Mouse (Mus musculus) heart, postnatal 10 days (tissue): Measurements from ENCODE around the gene F830045P16Rik. TPM values are rescaled to one million over a fixed set of nuclear protein-coding genes. Genes with fewer than 3 reads are reported as not detected.

Experiments used
- DNase-seq, 2 experiments: peaks; one replicate each; pipeline ENCODE4 v3.0.0; 2021
- intact Hi-C: fragments of 180-260 bp; cut with DNase I; formaldehyde crosslinking; loops from one replicate; pipeline ENCODE4 v1.15.1; 2025
- total RNA-seq, 2 experiments: library from RNA; stranded (reverse); gene quantifications; 2 replicates each; pipeline ENCODE4 v1.2.3; 2021

The F830045P16Rik gene
- not detected for total RNA-seq

DNA sequence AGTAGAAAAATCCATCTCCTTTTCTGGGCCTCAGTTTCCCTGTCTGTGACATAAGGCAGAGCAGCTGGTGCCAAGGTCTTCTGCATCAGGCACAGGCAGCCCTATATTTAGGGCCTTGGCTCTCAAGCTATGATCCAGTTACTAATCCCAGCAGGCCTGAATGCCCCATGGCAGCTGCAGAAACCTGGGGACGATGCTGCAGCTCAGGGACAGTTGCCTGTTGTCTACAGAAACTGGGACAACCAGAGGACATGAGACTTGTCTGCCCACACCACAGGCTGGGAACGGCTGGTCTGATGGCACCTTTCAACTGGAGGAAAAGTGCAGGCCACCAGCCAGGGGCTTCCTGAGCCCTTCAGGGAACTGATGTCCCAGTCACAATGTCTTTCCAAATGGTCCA lies at the start of gene F830045P16Rik:
Gene F830045P16Rik (minus strand): TSS at position 226 of the 400 bp plus-strand sequence.
- peak in 1 of 2 experiments; percentile 19 for DNase-seq
- intact Hi-C loops = loop anchor here (5.0 kb wide), 2 partner anchors 34 to 56 kb away; partner anchors contain the start of gene Sirpa

DNA sequence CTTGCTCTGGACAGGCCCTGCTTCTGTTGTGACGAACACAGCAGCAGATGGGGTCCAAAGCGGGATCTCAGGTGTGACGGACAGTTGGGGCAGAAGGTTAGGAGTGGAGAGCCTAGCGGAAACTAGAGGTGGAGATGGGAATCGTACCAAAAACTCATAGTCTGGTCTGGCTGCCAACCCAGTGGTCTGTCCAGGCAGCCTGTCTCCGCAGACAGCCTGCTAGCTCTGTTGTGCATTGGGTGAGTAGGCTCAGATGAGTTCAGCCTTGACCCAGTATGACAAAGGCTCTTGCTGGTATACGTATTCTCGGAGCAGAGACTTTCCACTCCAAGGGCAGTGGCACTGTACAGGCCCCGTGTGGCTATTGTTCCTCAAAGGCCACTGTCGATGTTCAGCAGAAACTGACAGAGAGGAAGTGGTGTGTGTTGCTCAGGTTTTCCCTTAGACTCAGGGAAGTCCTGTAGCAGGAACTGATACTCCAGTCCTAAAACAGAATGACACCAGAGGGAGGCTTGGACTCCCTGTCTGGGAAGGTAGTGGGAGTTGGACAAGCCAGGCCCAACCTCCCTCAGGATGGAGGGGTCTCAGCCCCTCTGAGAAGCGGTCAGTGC lies 49.6 kb upstream of the F830045P16Rik start:
- intact Hi-C loops = no loop called here
- no peak for DNase-seq

DNA sequence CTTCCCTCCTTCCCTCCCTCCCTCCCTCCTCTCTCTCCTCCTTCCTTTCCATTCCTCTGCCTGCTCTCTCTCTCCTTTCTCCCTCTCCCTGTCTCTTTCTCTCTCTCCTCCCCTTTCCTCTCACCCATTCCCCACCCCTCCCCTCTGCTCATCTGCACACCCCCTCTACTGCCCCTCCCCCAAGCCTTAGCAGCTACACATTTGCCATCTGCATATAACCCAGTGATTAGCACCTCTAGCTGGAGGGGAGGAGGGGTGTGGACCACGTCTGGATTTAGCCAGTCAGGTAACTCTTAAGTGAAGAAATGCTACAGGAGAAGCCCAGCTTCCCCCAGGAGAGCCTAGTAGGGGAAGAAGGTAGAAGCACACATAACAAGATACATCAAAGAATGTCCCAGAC lies 48.5 kb upstream of the F830045P16Rik start:
- DNase-seq = no peak
- intact Hi-C loops = no loop called here

DNA sequence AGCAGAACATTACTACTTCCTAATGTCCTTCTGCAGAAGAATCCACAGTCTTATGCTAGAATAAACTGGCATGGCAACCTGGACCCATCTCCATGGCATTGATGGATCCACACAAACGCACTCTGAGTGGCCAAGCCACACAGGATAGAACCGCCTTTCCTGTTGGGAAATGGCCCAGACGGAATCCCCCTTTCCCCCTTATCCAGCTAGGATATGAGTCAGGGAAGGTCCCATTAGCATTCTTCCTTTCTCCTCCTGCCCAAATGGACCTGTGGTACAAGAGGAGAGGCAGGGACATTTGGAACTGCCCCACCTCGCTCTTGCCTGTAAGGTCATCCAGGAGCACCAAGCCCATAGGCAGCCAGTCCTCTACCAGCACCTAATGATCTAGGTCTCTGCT lies 45.9 kb upstream of the F830045P16Rik start:
- no peak for DNase-seq
- intact Hi-C loops = no loop called here

DNA sequence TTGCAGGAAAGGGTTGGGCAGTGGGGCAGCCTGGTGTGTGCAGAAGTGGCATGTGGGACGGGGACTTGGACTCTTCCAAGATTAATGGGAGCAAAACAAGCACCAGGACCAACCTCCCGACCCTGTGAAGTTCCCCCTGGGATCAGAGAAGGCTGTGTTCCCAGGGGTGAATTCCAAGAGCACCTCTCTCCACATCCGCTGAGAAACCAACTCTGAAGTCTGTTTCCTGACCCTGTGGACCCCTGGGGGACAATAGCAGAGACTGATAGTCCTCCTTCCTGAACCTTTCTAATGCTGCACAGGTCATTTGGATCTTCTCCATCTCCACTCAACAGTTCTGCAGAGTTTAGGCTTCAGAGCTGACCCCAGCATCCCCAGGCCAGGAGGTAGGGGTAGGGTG lies 45.4 kb upstream of the F830045P16Rik start:
- DNase-seq = no peak
- intact Hi-C loops = loop anchor here (2.0 kb wide), 1 partner anchor 29 kb away; no protein-coding TSS in a partner anchor

DNA sequence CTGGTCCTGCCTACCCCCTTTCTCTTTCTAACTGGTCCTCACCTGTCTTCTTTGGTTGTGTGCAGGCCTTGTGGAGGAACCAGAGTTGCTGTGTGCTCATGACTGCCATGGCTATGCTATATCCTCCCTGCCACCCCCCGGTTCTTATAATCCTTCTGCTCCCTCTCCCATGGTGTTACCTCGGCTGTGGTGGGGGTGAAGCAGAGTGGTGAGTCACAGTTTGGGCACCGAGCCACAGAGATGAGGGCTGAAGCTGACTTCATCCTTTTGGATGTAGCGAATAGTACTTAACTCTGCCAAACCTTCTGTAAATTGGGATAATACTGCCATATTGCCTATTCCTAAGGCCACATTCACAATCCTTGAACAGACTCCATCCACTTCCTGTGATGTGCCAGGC lies 44.3 kb upstream of the F830045P16Rik start:
- intact Hi-C loops = loop anchor here (2.0 kb wide), 1 partner anchor 28 kb away; no protein-coding TSS in a partner anchor
- DNase-seq = no peak

DNA sequence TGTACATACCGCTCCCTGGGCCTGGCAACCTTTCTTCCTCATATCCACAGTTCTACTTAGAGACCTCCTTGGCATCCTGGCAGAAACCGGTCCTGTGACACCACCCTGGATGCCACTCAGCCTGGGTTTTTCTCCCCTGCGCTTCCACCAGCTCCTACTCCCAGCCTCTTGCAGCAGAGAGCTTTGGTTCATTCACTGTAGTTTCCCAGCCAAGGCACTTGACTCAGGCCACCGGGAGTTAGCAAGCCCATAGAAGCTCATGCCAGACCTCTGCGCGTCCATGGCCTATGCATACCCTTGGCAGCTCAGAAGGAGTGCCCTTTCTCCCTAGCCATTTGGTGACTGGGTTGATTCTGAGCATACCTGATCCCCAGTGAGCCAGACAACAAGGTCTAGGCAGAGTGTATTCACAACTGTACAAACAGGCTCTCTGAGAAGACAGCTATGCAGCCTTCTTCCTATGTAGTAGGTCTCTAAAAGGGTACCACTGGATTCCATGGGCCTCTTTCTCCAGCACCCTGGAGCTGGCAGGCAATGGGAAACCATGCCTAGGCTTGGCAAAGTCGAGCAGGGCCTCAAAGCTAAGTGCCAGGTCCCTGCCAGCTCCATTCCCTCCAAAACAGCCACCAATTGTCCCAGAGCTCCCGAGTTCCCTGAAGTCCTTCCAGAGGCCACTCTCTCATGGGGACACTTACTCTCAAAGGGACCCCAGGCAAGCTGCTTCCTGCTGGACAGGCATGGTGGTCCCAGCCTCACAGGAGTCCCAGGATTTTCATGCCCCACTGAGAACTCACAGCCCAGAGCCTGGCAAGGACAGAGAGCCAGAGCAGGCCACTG lies 40.4 kb upstream of the F830045P16Rik start:
- intact Hi-C loops = no loop called here
- DNase-seq = peak in 1 of 2 experiments; percentile 22

DNA sequence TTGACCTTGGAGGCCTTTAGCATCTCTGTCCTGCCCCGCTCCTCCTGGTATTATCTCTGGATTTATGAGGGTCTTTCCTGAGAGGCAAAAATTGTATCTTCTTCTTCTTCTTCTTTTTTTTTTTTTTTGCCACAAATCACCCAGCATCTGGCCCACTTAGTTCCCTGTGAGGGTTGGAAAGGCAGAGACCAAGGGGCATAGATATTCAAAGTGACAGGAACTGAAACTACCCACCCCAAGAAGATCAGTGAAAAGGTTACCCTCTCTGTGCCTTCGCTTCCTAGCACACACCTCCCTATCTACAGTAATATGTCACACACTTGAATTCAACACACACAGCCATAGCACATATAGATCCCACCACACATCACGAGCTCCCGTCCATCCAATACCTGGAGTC lies 38.7 kb upstream of the F830045P16Rik start:
- DNase-seq = no peak
- intact Hi-C loops = no loop called here

DNA sequence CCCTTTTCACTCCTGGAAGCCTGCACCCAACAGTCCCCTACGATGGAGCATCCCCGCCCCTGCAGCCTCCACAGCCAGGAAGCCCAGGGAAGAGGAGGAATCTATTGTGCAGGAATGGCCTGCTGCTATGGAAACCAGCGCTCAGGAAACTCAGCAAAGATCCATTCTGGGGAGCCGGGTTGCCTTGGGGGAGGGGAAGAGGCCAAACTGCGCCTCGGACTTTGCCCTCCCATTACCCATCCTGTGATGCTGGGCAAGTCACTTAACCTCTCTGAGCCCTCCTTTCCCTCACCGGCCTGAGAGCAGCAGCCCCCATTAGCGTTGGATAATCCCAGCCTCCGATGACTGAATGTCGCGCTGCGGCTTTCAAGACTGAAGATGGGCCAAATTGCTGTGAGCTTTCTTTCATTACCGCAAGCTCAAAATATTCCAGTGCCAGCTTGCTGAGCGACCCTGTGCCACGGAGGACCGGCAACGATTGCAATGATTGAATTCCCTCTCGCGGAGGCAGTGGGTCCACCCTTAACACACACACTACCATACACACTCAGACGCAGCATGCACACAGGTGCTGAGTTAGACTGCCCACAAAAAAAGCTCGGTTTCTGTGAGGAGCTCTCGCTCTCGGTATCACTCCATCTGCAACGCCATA lies 38.1 kb upstream of the F830045P16Rik start:
- intact Hi-C loops = no loop called here
- no peak for DNase-seq

DNA sequence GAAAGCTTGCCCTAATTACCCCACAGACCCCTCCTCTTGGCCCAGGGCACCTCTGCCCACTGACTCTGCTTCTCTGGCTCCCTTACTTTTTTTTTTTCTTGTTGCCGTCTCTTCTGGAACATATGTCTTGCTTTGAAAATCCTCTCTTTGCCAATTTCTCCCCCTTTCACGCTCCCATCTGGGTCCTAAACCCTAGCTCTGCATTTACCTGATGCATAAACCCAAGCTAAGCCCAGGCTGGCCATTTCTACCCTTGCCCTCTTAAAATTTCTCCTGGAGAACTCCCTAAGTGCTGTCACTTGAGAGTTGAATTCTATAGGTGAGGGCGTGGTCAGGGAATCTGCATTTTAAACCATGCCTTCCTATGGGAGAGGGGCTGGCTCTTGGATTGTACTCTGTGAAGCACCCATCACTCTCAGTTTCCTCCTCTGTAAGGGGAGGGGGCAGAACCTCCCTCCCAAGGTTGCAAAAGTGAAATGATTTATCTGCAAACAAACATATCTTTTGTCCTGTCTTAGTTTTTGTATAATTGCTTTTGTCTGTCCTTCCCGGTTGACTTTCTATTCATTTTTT lies 37.4 kb upstream of the F830045P16Rik start:
- intact Hi-C loops = no loop called here
- no peak for DNase-seq

DNA sequence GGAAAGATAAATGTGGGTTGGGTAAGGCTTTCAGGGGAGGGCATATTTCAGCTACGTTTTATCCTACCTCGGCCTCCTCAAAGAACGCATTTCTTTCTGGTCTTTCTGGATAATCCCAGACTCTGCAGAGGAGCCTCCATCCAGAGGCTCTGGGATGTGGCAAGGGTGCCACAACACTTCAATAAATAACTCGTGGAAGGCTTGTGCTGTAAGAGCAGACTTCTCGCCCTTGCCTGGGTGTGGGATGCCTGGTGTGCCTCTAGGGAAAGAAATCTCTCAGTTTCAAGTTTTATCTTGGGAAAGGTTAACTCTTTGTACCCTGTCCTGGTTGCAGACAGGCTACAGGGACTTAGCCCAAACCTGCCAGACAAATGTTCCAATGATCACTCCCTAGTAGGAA lies 33.2 kb upstream of the F830045P16Rik start:
- intact Hi-C loops = no loop called here
- no peak for DNase-seq

DNA sequence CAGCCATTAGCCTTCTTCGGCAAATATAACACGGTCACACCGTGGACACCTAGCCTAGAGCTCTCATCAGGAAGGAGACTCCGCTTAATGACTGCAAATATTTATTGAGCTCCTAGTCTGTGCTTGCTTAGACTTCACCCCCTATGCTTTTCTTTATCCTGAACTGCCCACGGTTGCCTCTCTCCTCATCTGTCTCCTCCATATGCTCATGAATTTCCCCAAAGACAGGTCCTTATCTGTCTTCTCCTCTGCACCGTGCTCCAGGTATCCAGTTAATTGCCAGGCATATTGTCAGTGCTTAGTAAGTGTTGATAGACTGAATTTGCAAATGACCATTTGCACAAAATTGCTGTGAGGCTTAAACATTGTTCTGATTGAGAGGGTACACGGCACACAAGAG lies 32.7 kb upstream of the F830045P16Rik start:
- no peak for DNase-seq
- intact Hi-C loops = no loop called here

DNA sequence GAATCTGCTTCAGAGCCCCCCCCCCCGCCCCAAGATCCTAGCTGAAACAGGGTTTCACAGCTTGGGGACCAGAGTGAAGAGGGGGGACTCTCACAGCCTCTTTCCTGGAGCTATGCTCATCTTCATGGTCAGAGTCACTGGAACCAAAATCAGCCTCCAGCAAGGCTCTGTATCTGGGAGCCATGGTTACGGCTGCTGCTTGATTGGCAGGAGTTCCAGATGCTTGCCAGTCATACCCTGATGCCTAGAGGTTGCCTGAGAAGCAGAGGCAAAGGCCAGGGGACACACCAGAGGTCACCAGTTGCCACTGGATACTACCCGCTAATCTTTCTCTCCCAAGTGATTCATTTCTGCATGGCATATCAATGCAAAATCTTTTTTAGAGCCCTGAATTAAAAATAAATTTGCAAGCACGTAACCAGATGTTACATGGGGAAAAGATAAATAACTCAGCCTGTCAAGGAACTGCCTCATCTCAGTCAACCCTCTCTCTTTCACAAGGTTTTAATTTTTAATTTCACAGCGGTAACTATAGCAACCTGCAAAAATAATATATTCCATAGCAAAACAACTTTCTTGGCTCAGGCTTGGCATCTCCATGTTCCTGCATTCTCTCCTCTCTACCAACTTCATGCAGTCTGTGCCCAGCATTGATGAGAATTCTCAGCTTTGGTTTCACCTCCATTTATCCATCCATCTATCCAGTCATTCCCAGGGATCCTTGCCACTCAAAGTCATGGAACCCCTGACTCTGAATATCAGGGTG lies 27.7 kb upstream of the F830045P16Rik start:
- intact Hi-C loops = no loop called here
- DNase-seq = no peak

DNA sequence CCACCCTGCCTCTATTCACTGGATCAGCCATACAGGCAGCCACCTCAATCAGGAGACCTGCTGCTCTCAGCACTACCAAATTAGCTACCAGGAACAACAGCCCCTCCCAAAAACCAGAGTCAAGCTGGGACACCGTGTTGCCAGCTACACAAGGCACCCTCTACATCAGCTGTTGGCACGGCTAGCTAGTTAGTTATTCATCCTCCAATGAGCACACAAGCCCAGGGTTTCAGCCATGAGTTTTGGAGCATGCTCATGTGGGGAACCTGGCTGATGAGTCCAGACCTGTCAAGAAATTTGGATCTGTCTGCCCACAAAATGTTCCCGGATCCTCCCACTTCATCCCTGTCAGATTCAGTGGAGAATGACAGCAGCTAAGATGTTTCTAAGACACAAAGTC lies 25.4 kb upstream of the F830045P16Rik start:
- DNase-seq = no peak
- intact Hi-C loops = no loop called here

DNA sequence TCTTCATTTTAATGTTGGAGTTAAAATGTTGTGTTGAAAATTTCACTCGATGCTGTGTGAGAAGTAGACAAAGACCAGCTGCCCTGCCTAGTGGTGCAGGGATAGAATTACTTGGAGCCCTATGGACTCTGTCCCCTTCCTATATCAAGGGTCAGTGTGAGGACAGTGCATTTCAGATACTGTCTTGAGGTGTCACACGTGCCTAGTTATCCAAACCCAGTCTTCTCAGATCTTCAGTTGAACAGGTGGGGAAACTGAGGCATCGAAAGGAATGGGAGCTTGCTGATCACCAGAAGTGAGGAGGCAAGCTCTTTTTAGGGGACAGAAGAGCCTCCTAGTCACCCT lies 22.4 kb upstream of the F830045P16Rik start:
- intact Hi-C loops = no loop called here
- no peak for DNase-seq

DNA sequence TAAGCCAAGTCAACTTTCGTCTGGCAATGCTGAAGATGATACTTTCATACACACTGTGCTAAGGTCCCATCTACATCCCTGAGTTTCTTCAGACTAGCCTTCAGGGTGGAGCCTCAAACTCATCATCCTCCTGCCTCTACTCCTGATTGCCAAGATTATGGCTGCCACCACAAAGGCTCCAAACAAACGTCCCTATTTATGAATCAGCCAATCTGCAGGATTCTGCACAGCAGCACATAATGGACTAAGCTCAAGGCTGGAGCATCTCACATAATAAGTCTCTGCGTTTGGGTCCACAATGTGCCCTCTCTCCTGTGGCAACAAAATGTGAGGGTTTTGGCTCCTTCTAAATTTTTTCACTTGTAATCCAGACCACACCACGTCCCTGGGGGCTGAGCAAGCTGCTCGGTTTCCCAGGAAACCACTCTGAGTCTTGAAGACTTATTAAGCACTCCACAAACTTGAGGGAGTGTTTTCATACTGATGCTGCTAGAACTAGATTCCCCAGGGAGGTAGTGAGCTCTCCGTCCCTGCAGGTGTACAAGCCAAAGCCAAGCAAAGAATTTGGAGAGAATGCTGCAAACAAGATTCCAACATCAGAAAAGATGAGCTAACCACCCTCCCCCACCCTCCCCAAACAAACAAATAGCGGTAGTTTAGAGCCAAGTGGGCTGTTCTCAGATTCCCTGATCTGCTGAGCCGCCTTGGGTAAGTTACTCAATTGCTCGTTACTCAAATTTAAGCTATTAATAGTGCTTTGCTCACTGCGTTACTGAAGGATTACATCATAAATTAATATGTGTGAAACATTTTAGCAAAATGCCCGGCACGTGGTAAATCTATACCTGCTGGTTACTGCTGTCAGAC lies 21.8 kb upstream of the F830045P16Rik start:
- intact Hi-C loops = no loop called here
- DNase-seq = peak in 1 of 2 experiments; percentile 41

DNA sequence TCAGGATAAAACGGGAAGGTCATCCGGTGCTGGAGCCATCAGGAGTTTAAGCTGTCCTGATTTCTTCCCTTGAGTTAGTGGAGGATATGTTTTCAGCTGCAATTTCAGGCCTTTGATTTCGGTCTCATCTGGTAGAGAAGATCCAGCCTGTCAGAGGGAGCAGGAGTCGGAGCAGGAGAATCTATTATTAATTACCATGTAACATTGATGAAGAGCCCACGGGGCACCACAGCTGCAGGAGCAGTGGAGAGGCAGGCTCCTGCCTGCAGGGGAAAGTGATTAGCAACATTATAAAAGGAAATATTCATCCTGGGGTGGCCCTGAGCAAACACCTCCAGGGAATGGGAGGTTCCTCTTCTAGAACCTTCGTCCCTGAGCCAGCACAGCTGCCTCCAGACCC lies 19.7 kb upstream of the F830045P16Rik start:
- DNase-seq = no peak
- intact Hi-C loops = no loop called here

DNA sequence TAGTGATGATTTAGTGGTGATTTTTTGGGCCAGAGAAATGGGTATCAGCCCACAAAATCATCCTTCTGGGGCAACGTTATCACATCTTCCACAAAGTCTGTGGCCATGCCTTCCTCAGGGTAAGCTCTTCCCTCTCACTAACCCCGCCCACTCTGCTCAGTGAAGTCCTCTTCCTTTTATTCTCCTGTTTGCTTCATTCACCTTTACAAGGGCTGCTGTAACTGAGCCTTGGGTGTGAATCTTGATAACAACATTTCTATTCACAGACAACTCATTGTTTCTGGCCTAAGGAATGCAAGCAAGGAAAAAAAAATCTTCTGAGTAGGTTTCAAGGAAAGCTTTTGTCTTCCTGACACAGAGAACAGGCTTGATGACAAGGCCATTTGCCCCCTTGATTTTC lies 14.4 kb upstream of the F830045P16Rik start:
- intact Hi-C loops = no loop called here
- no peak for DNase-seq

DNA sequence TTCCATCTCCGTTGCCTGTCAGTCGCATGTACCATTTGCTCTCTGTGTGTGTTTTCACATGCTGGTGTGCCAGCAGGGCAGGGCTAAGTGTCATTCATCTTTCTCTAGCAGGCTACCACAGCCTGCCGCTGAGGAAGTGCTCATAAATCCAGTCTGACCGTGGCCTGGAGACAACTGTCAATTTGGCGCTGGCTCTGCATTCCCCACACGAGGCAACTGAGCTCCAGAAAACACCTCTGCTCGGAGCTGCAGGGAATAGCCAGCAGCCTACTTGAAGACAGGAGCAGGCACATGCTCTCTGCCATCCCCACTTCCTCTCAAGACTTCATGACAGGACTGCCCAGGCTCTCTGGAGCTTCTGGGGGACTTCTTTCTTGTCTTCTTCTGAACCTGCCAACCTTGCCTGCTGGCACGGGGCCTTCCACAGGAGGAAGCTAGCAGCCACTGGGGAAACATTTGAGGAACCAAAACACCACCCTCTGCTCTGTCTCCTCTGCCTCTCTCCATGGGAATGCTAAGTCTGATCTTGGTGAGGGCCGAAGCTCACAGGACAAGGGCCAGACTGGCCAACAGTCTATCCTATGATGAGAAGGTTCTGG lies 13.2 kb upstream of the F830045P16Rik start:
- no peak for DNase-seq
- intact Hi-C loops = no loop called here
